In the genomic region with DNA sequence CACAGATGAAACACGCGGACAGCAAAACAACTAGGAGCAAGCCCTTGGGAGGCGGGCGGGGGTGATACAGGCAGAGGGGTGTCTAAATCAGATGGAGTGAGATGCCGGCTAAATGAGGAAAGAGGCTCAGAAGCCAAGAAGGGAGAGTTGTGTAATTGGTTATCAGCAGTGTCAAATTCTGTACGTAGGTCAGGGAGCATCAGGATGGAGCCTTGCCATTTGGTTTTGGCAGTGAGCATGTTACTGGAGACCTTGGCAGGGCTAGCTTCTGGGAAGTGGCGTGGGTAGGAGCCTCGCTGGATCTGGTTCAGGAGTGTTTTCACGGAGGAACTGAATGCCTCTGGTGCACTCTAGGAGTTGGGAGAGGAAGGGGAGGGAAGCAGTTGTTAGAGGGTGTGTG, we compare ENCODE assay signal across 9 mouse cellular contexts. TPM values are rescaled to one million over a fixed set of nuclear protein-coding genes. Genes with fewer than 3 reads are reported as not detected.
DNase-seq lines count a peak whose midpoint lies in the region; ATAC-seq and TF ChIP-seq lines count a peak whose summit lies in the region.
"Had no signal": no experiment of that assay in that cellular context is flagged by ENCODE, and none has a peak within 500 bp of the region (broad histone marks: within the 10 kb centered on the region; RNA-seq: fewer than 3 reads in every experiment).

No protein-coding gene starts in this region.

- 13% methylated on average over 9 of the region's 9 CpGs for WGBS in cerebellum, adult 2 months
- 55% methylated on average over 9 of the region's 9 CpGs for WGBS in lung, embryonic 14.5 days

- TF ChIP-seq CTCF in cerebellum, adult 2 months (IDR thresholded peaks at IDR 0.05; ENCODE audit: borderline replicate concordance, insufficient read depth, low read depth, low read length): no peak
- no peak for TF ChIP-seq CTCF in lung, embryonic 14.5 days (IDR thresholded peaks at IDR 0.05; ENCODE audit: low read depth)

- H3K36me3 ChIP-seq in lung, embryonic 14.5 days (ENCODE audit: insufficient read depth): no peaks in the 10 kb centered on the region
- H3K36me3 ChIP-seq: hindbrain, embryonic 15.5 days; midbrain, embryonic 12.5 days had no signal

- peak; percentile 62 for ATAC-seq in lung, embryonic 14.5 days (ENCODE audit: insufficient read depth)
- no peak for ATAC-seq in inflammation-experienced regulatory T-cells, adult 6 months

- no peak overlapping the region for H3K4me2 ChIP-seq in lung, embryonic 14.5 days
- H3K4me2 ChIP-seq: hindbrain, embryonic 15.5 days; midbrain, embryonic 12.5 days had no signal

- no peaks in the 10 kb centered on the region; the same call in 1 of the 2 replicates for H3K27me3 ChIP-seq in cerebellum, adult 2 months (ENCODE audit: control insufficient read depth, insufficient read depth, low read length)
- H3K27me3 ChIP-seq in lung, embryonic 14.5 days (ENCODE audit: insufficient read depth, low read length): no peaks in the 10 kb centered on the region
- H3K27me3 ChIP-seq: hindbrain, embryonic 15.5 days; midbrain, embryonic 12.5 days had no signal

- H3K4me3 ChIP-seq in cerebellum, adult 2 months (replicated peaks; ENCODE audit: insufficient read depth, low read depth, low read length): peak overlapping the region; percentile 0
- no peak overlapping the region for H3K4me3 ChIP-seq in lung, embryonic 14.5 days (ENCODE audit: low read depth, low read length)
- H3K4me3 ChIP-seq: hindbrain, embryonic 15.5 days; midbrain, embryonic 12.5 days had no signal

- intact Hi-C loops in gastrocnemius, postnatal 36 days (cut with DNase I): loop anchor here (1.0 to 10.0 kb wide), 4 partner anchors 25 to 212 kb away; partner anchors contain the start of gene Nrip1

- no peak overlapping the region for H3K9ac ChIP-seq in lung, embryonic 14.5 days
- H3K9ac ChIP-seq: hindbrain, embryonic 15.5 days; midbrain, embryonic 12.5 days had no signal

- H3K27ac ChIP-seq in cerebellum, adult 2 months (ENCODE audit: insufficient read depth, low read length): no peak overlapping the region
- no peak overlapping the region for H3K27ac ChIP-seq in lung, embryonic 14.5 days (ENCODE audit: low read depth)
- H3K27ac ChIP-seq: hindbrain, embryonic 15.5 days; midbrain, embryonic 12.5 days had no signal

- no peak for TF ChIP-seq POLR2A in cerebellum, adult 2 months (IDR thresholded peaks at IDR 0.05; ENCODE audit: borderline replicate concordance, insufficient read depth, low read length)

- H3K9me3 ChIP-seq in lung, embryonic 14.5 days (ENCODE audit: low read depth, low read length): no peaks in the 10 kb centered on the region
- H3K9me3 ChIP-seq: hindbrain, embryonic 15.5 days; midbrain, embryonic 12.5 days had no signal

- DNase-seq in right cerebral cortex, adult 18-20 months: peak; percentile 25
- no peak for DNase-seq in right cerebral cortex, postnatal 14 days
- peak; percentile 71 to 84 for DNase-seq in cerebellum, adult 2 months
- peak; percentile 70 to 84 for DNase-seq in gastrocnemius, postnatal 36 days
- peak; percentile 51 for DNase-seq in lung, embryonic 14.5 days
- DNase-seq in urinary bladder, postnatal 4 days (ENCODE audit: low spot score in 2 of 2): peak; percentile 32 to 60

- peaks cover 5% of the 10 kb centered on the region for H3K4me1 ChIP-seq in cerebellum, adult 2 months (ENCODE audit: control insufficient read depth, insufficient read depth, low read length)
- H3K4me1 ChIP-seq in lung, embryonic 14.5 days (ENCODE audit: insufficient read depth): no peaks in the 10 kb centered on the region
- H3K4me1 ChIP-seq: hindbrain, embryonic 15.5 days; midbrain, embryonic 12.5 days had no signal

RNA-seq across cellular contexts. Expression of gene Nrip1, which starts 58.7 kb away (rescaled TPM):
- 11.3 and 12.8 TPM in 2 replicates for polyA plus RNA-seq in cerebellum, adult 2 months (2012; rRNA removed)
- 10 to 100 TPM; 38.2 to 40.5 TPM for total RNA-seq in gastrocnemius, postnatal 36 days (2021)
- polyA plus RNA-seq in lung, embryonic 14.5 days (2014; fragmentation: Nextera tagmentation; extraction: Ambion mirVana): 53.1 and 55.2 TPM in 2 replicates
- polyA plus RNA-seq in inflammation-experienced regulatory T-cells, adult 6 months (2017; shearing (Covaris generic)): 10 to 100 TPM; 26.2 to 66.5 (median 54.1) TPM
